Mouse (Mus musculus) intestine, embryonic 15.5 days (tissue): ENCODE data around the gene Smpdl3b. TPM values are rescaled to one million over a fixed set of nuclear protein-coding genes. Genes with fewer than 3 reads are reported as not detected.
"Not testable (repeated sequence)": the region's sequence is repeated elsewhere in the genome, so short reads cannot be mapped to it uniquely, and the experiment has no call there.

Experiments
- ATAC-seq: fragments of 200-750 bp; cut with Nextera tagmentation; 2 replicates; pipeline ENCODE4 v1.8.0; 2017; ENCODE audit warnings: moderate TSS enrichment, moderate library complexity
- H3K27ac ChIP-seq: fragments of 300-500 bp; sonication (generic); 2 replicates; pipeline ENCODE4 v1.5.1; 2015; ENCODE audit warnings: mild to moderate bottlenecking, inconsistent platforms
- H3K27me3 ChIP-seq: fragments of 300-500 bp; sonication (generic); replicated peaks from 2 replicates; pipeline ENCODE4 v1.6.1; 2015; ENCODE audit warnings: inconsistent platforms
- H3K36me3 ChIP-seq: fragments of 300-500 bp; sonication (generic); 2 replicates; pipeline ENCODE4 v1.6.1; 2015; ENCODE audit warnings: inconsistent platforms
- H3K4me1 ChIP-seq: fragments of 300-500 bp; sonication (generic); replicated peaks from 2 replicates; pipeline ENCODE4 v1.6.1; 2015; ENCODE audit warnings: inconsistent platforms
- H3K4me2 ChIP-seq: fragments of 300-500 bp; sonication (generic); replicated peaks from 2 replicates; pipeline ENCODE4 v1.6.1; 2015; ENCODE audit warnings: mild to moderate bottlenecking, inconsistent platforms
- H3K4me3 ChIP-seq: fragments of 300-500 bp; sonication (generic); replicated peaks from 2 replicates; pipeline ENCODE4 v1.5.1; 2015; ENCODE audit warnings: inconsistent platforms
- H3K9ac ChIP-seq: fragments of 300-500 bp; sonication (generic); 2 replicates; pipeline ENCODE4 v1.6.1; 2015; ENCODE audit warnings: inconsistent platforms
- H3K9me3 ChIP-seq: fragments of 300-500 bp; sonication (generic); 2 replicates; pipeline ENCODE4 v1.6.1; 2016; ENCODE audit warnings: inconsistent platforms
- WGBS: fragments of 180-500 bp; shearing (Covaris S2); methylation state at CpG from one replicate; pipeline ENCODE4 v1.1.7; 2015; 5-methylcytosine and 5-hydroxymethylcytosine counted together
- polyA plus RNA-seq: library from polyadenylated mRNA; unstranded; fragments of >200 nt; fragmentation: Nextera tagmentation; extraction: Ambion mirVana; gene quantifications from 2 replicates; pipeline ENCODE4 v1.2.1, GENCODE M21; 2015

Gene Smpdl3b
- polyA plus RNA-seq, 1 experiment from 2014 or later = 5.7 TPM

DNA sequence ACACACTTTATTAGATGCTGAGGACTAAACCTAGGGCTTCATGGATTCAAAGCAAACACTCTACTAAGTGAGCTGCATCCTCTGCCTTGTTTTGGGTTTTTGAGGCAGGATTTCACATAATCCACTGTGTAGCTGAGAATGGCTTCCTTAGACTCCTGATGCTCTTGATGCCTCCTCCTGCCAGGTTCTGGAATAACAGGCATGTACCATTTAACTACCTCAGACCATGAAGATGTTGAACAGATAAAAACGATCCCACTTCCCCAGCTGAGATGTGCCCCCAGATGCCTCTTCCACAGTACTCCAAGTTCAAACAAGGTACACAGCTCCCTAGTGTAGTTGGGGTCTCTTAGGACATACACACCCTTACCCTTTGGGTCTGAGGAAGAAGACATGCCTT lies 40.4 kb upstream of the Smpdl3b start:
- no peak for ATAC-seq
- Histone ChIP-seq H3K9me3 (no peaks in the 10 kb centered on the region), H3K4me1 (peaks cover 6% of the 10 kb centered on the region; the same call in 1 of the 2 replicates), H3K36me3 (no peaks in the 10 kb centered on the region), H3K9ac (no peak overlapping the region), H3K27ac (no peak overlapping the region), H3K27me3 (peaks cover 6% of the 10 kb centered on the region), H3K4me2 (no peak overlapping the region), H3K4me3 (no peak overlapping the region)
- WGBS = 67% methylated on average over 1 of the region's 1 CpGs

GRCm38 (mm10) chr4:132796196-132796886 lies 39.3 kb upstream of the Smpdl3b start, which contains the start of gene Themis2:
Themis2 (minus strand) TSS chr4:132796387.
- H3K9me3 ChIP-seq = no peaks in the 10 kb centered on the region
- peak; percentile 82 for ATAC-seq
- H3K27me3 ChIP-seq = peaks cover 6% of the 10 kb centered on the region
- 2% methylated on average over 21 of the region's 21 CpGs for WGBS
- H3K4me2 ChIP-seq = peak within 1 kb of the TSS; percentile 75
- no peak within 1 kb of the TSS for H3K27ac ChIP-seq
- H3K9ac ChIP-seq = peak within 1 kb of the TSS; percentile 31
- no peaks in the 10 kb centered on the region for H3K36me3 ChIP-seq
- peaks cover 6% of the 10 kb centered on the region; the same call in 1 of the 2 replicates for H3K4me1 ChIP-seq
- peak within 1 kb of the TSS; percentile 32 for H3K4me3 ChIP-seq

GRCm38 (mm10) chr4:132795171-132795570 lies 38.1 kb upstream of the Smpdl3b start:
- no peaks in the 10 kb centered on the region for H3K36me3 ChIP-seq
- ATAC-seq = no peak
- H3K9ac ChIP-seq = no peak overlapping the region
- peaks cover 6% of the 10 kb centered on the region; the same call in 1 of the 2 replicates for H3K4me1 ChIP-seq
- H3K27me3 ChIP-seq = peaks cover 6% of the 10 kb centered on the region
- H3K4me3 ChIP-seq = no peak overlapping the region
- H3K27ac ChIP-seq = no peak overlapping the region
- no peak overlapping the region for H3K4me2 ChIP-seq
- no peaks in the 10 kb centered on the region for H3K9me3 ChIP-seq
- WGBS = 60% methylated on average over 7 of the region's 7 CpGs

- Histone ChIP-seq H3K4me3 (no peak overlapping the region), H3K4me2 (no peak overlapping the region), H3K9ac (no peak overlapping the region), H3K27ac (no peak overlapping the region), H3K27me3 (peaks cover 6% of the 10 kb centered on the region), H3K36me3 (no peaks in the 10 kb centered on the region), H3K4me1 (peaks cover 6% of the 10 kb centered on the region; the same call in 1 of the 2 replicates), H3K9me3 (no peaks in the 10 kb centered on the region)
- no peak for ATAC-seq
- WGBS = 70% methylated on average over 8 of the region's 8 CpGs
Measured at GRCm38 (mm10) chr4:132794760-132795159, 37.7 kb upstream of the Smpdl3b start.

DNA sequence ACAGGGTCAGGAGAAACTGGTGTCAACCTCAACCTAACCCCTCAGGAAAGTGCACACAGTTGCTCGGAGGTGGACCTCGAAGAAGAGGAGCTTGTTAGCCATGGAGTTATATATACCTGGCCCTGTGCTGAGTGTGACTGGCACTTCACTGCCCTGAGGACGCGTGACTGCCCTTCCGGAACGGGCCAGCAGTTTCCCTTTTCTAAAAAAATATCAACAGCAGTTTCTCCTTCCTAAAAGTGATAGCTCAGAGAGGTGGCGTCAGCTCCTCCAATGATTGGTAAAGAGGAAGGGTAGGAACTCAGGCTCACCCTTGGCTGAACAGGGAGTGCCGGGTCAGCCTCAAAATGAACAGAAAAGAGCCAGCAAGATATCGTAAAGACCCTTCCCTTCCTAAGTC lies 37.0 kb upstream of the Smpdl3b start:
- no peaks in the 10 kb centered on the region for H3K36me3 ChIP-seq
- H3K4me3 ChIP-seq = no peak overlapping the region
- H3K27me3 ChIP-seq = peaks cover 6% of the 10 kb centered on the region
- no peak overlapping the region for H3K4me2 ChIP-seq
- ATAC-seq = no peak
- no peaks in the 10 kb centered on the region for H3K9me3 ChIP-seq
- no peak overlapping the region for H3K9ac ChIP-seq
- H3K27ac ChIP-seq = no peak overlapping the region
- WGBS = 66% methylated on average over 9 of the region's 9 CpGs
- H3K4me1 ChIP-seq = peaks cover 6% of the 10 kb centered on the region; the same call in 1 of the 2 replicates

GRCm38 (mm10) chr4:132793322-132794004 lies 36.4 kb upstream of the Smpdl3b start:
- H3K4me1 ChIP-seq, H3K9ac ChIP-seq, H3K27ac ChIP-seq, H3K4me3 ChIP-seq, ATAC-seq, H3K4me2 ChIP-seq, H3K9me3 ChIP-seq, H3K27me3 ChIP-seq, H3K36me3 ChIP-seq: not testable (repeated sequence)
- 83% methylated on average over 8 of the region's 9 CpGs for WGBS

- no peaks in the 10 kb centered on the region for H3K9me3 ChIP-seq
- ATAC-seq = no peak
- H3K4me2 ChIP-seq = no peak overlapping the region
- WGBS = 87% methylated on average over 8 of the region's 8 CpGs
- H3K27me3 ChIP-seq = peaks cover under 1% of the 10 kb centered on the region; the same call in 1 of the 2 replicates
- H3K4me1 ChIP-seq = no peaks in the 10 kb centered on the region
- no peaks in the 10 kb centered on the region for H3K36me3 ChIP-seq
- H3K4me3 ChIP-seq = no peak overlapping the region
- H3K9ac ChIP-seq = no peak overlapping the region
- H3K27ac ChIP-seq = no peak overlapping the region
Measured at GRCm38 (mm10) chr4:132789731-132790130, 32.7 kb upstream of the Smpdl3b start.

- H3K4me1 ChIP-seq = no peaks in the 10 kb centered on the region
- H3K36me3 ChIP-seq = no peaks in the 10 kb centered on the region
- no peak overlapping the region for H3K9ac ChIP-seq
- no peak overlapping the region for H3K4me2 ChIP-seq
- WGBS = 87% methylated on average over 13 of the region's 13 CpGs
- H3K27ac ChIP-seq = no peak overlapping the region
- ATAC-seq = no peak
- H3K27me3 ChIP-seq = no peaks in the 10 kb centered on the region
- H3K9me3 ChIP-seq = no peaks in the 10 kb centered on the region
- no peak overlapping the region for H3K4me3 ChIP-seq
Measured at GRCm38 (mm10) chr4:132785228-132785627, 28.2 kb upstream of the Smpdl3b start.

GRCm38 (mm10) chr4:132783732-132784131 lies 26.7 kb upstream of the Smpdl3b start:
- 84% methylated on average over 2 of the region's 2 CpGs for WGBS
- ATAC-seq = no peak
- Histone ChIP-seq H3K36me3 (peaks cover 9% of the 10 kb centered on the region), H3K4me2 (no peak overlapping the region), H3K4me1 (no peaks in the 10 kb centered on the region), H3K4me3 (no peak overlapping the region), H3K9ac (no peak overlapping the region), H3K9me3 (no peaks in the 10 kb centered on the region), H3K27ac (no peak overlapping the region), H3K27me3 (no peaks in the 10 kb centered on the region)

- no peak for ATAC-seq
- 89% methylated on average over 4 of the region's 4 CpGs for WGBS
Measured at GRCm38 (mm10) chr4:132780288-132780687, 23.2 kb upstream of the Smpdl3b start.

DNA sequence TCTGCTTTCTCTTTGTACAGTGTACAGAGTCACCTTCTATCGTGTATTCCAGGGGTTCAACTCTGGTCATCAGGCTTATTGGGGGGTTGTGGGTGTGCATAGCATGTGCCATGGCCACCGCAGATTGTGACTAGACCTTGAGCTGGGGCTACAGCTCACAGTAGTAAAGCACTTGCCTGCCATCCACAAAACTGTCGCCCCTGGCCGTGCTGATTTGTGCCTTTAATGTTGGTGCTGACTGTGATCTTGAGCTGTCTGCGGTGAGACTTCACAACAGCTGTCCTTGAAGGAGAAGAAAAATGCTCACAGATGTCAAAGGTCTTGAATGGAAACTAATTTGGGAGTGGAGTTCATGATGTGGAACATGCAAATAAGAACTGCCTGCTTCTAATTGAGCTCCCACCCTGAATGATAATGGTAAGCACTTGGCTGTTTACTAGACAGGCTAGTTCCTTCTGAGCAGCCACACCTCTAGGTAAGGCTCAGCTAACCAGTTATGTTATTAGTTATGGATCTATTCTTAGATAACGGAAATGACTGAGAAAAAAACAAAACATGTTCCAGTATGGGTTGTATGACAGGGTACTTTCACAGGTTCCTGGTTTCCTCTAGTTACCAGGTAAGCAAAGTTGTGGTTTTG lies 21.6 kb upstream of the Smpdl3b start:
- Histone ChIP-seq H3K9me3 (no peaks in the 10 kb centered on the region), H3K36me3 (peaks cover 51% of the 10 kb centered on the region), H3K4me1 (no peaks in the 10 kb centered on the region), H3K27me3 (no peaks in the 10 kb centered on the region), H3K4me2 (no peak overlapping the region), H3K4me3 (no peak overlapping the region), H3K27ac (no peak overlapping the region), H3K9ac (no peak overlapping the region)
- no peak for ATAC-seq
- WGBS = 95% methylated on average over 6 of the region's 6 CpGs

More at GRCm38 (mm10) chr4:132780288-132780687, 23.2 kb upstream of the Smpdl3b start:
- Histone ChIP-seq H3K27ac (no peak overlapping the region), H3K9me3 (no peaks in the 10 kb centered on the region), H3K36me3 (peaks cover 39% of the 10 kb centered on the region), H3K27me3 (no peaks in the 10 kb centered on the region), H3K4me1 (no peaks in the 10 kb centered on the region), H3K4me3 (no peak overlapping the region), H3K9ac (no peak overlapping the region), H3K4me2 (no peak overlapping the region)

DNA sequence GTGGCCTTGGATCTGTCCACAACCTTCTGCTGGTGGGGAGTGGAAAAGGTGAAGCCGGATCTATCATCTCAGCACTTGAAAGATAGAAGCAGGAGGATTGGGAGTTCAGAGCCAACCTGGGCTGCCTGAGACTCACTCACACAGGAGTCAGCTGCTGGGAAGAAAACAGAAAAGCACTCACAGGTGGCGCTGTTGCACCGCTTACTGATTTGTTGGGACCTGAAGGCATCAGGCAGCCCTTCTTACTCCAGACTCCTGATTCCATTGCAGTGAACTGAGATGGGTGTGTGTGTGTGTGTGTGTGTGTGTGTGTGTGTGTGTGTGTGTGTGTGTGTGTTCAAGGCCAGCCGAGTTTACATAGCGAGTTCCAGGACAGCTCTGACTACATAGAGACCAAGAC lies 19.7 kb upstream of the Smpdl3b start:
- no peaks in the 10 kb centered on the region for H3K27me3 ChIP-seq
- ATAC-seq = no peak
- no peak overlapping the region for H3K4me3 ChIP-seq
- H3K4me2 ChIP-seq = no peak overlapping the region
- WGBS = 81% methylated on average over 5 of the region's 5 CpGs
- no peaks in the 10 kb centered on the region for H3K9me3 ChIP-seq
- no peaks in the 10 kb centered on the region for H3K4me1 ChIP-seq
- peaks cover 57% of the 10 kb centered on the region for H3K36me3 ChIP-seq
- H3K9ac ChIP-seq = no peak overlapping the region
- no peak overlapping the region for H3K27ac ChIP-seq
